Mouse (Mus musculus): ENCODE measurements around the gene Dhx40. TPM values are rescaled to one million over a fixed set of nuclear protein-coding genes. Genes with fewer than 3 reads are reported as not detected.

Gene Dhx40
- 28.6 and 28.9 TPM in 2 replicates for total RNA-seq (2014; rRNA removed)
- polyA plus RNA-seq (2012; rRNA removed) = 3.4 and 3.5 TPM in 2 replicates

DNA sequence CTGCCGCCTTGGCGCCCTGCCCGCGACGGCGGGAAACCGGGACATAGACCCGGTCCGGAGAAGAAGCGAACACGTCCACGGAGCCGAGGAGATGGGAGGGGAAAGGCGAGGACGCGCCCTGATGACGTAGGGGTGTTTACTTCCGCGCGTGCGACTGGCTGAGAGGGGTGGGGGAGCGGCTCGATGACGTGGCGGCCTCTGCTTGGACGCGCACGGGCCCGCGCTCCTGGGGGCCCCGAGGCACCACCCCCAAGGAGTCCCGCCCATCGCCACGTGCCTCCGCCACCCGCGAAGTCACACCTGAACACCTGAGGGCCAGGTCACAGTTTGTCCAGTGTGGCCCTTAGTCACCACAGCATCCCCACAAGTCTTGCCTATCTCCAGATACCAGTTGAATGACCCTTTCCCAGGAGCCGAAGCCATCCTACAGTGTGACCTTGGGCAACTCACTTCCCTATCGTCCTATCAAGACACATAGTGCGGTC, at the start of gene Dhx40:
Gene Dhx40, minus strand, starts transcription at position 242 of the 485 bp plus-strand sequence.
- whole genome bisulfite sequencing = 4% methylated on average over 40 of the region's 40 CpGs
- DNase-seq (ENCODE audit: extremely low read depth, low read depth, low spot score) = peak; percentile 77
- peaks cover 13% of the 10 kb centered on the region for H3K36me3 ChIP-seq (ENCODE audit: control insufficient read depth, insufficient read depth, low read length)
- H3K27ac ChIP-seq (replicated peaks; ENCODE audit: insufficient read depth, low read depth, low read length) = peak within 1 kb of the TSS; percentile 74
- H3K27me3 ChIP-seq (ENCODE audit: control insufficient read depth, insufficient read depth, low read length) = no peaks in the 10 kb centered on the region
- TF ChIP-seq CTCF (IDR thresholded peaks at IDR 0.05; ENCODE audit: low read depth, low read length) (no peak), POLR2A (IDR thresholded peaks at IDR 0.05; ENCODE audit: extremely low read depth, insufficient read depth, low read length) (peak; percentile 51; the same call in 1 of the 2 replicates)
- H3K79me2 ChIP-seq (ENCODE audit: control insufficient read depth, insufficient read depth, low read length) = no peaks in the 10 kb centered on the region
- H3K4me3 ChIP-seq (ENCODE audit: insufficient read depth, low read depth, low read length) = peak within 1 kb of the TSS; percentile 88
- H3K9ac ChIP-seq (ENCODE audit: low read depth, low read length) = peak within 1 kb of the TSS; percentile 83
- H3K4me1 ChIP-seq (ENCODE audit: control insufficient read depth, insufficient read depth, low read length) = peaks cover 2% of the 10 kb centered on the region; the same call in 1 of the 2 replicates

DNA sequence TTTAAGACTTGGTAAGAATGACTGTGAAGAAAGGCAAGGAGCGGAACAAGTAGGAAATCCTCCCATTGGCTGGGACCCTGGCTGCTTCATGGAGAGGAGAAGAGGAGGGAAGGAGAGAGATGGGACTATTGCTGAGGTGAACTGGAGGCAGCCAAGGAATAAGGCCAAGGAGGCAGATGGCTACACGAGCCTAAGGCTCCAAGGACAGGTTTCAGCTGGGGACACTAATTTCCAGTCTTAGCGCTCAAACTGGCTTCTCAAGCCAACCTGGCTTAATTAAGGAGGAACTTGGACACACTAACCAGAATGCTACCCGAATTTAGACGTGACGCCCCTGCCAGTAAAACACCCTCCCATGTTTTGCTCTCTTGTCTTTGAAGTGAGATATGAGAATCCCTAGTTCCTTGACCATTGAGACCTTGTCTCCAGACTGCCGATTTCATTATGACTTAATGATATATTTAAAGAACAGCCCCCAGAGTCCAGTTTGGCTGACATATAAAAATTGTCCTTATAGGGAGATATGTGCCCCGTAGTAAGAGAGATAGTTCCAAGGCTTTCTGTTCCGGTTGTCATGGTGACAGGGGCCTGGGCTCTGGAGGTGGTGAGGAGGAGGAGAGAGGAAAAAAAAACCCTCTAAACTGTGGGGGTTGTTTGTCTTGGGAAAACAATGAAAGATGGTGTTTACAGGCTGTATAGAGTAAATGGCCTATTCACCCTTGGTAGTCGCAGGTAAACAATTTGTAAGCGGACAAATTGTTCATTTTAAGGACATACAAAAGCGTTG, 48.3 kb upstream of the Dhx40 start:
- no peak for DNase-seq (ENCODE audit: extremely low read depth, low read depth, low spot score)
- no peak overlapping the region for H3K27ac ChIP-seq (replicated peaks; ENCODE audit: insufficient read depth, low read depth, low read length)
- peaks cover 4% of the 10 kb centered on the region; the same call in 1 of the 2 replicates for H3K4me1 ChIP-seq (ENCODE audit: control insufficient read depth, insufficient read depth, low read length)
- H3K79me2 ChIP-seq (ENCODE audit: control insufficient read depth, insufficient read depth, low read length) = no peaks in the 10 kb centered on the region
- no peak overlapping the region for H3K9ac ChIP-seq (ENCODE audit: low read depth, low read length)
- no peak overlapping the region for H3K4me3 ChIP-seq (ENCODE audit: insufficient read depth, low read depth, low read length)
- no peaks in the 10 kb centered on the region for H3K36me3 ChIP-seq (ENCODE audit: control insufficient read depth, insufficient read depth, low read length)
- no peaks in the 10 kb centered on the region for H3K27me3 ChIP-seq (ENCODE audit: control insufficient read depth, insufficient read depth, low read length)
- no peak for TF ChIP-seq POLR2A (IDR thresholded peaks at IDR 0.05; ENCODE audit: extremely low read depth, insufficient read depth, low read length)
- TF ChIP-seq CTCF (IDR thresholded peaks at IDR 0.05; ENCODE audit: low read depth, low read length) = no peak
- WGBS = 92% methylated on average over 12 of the region's 12 CpGs

DNA sequence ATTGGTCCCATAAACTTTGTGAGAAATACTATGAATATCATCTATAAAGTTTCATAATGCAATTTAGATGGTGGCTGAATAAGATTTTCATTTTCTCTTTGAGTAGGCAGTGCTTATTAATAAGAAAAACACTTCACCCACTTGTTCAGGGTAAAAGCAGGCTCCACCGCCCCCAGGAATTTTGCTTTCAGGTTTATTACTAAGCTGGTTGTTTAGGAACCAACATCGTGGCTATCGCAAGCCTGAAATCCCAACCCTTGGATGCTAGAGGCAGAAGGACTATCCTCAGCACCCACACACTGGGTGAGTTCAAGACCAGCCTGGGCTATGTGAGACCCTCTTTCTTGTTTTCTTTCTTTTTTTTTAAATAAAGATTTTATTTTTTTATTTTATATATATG, 45.5 kb upstream of the Dhx40 start:
- WGBS = 37% methylated on average over 3 of the region's 3 CpGs
- TF ChIP-seq POLR2A (IDR thresholded peaks at IDR 0.05; ENCODE audit: extremely low read depth, insufficient read depth, low read length) (no peak), CTCF (IDR thresholded peaks at IDR 0.05; ENCODE audit: low read depth, low read length) (no peak)
- Histone ChIP-seq H3K4me3 (ENCODE audit: insufficient read depth, low read depth, low read length) (no peak overlapping the region), H3K36me3 (ENCODE audit: control insufficient read depth, insufficient read depth, low read length) (no peaks in the 10 kb centered on the region), H3K9ac (ENCODE audit: low read depth, low read length) (no peak overlapping the region), H3K27me3 (ENCODE audit: control insufficient read depth, insufficient read depth, low read length) (no peaks in the 10 kb centered on the region), H3K4me1 (ENCODE audit: control insufficient read depth, insufficient read depth, low read length) (no peaks in the 10 kb centered on the region), H3K27ac (replicated peaks; ENCODE audit: insufficient read depth, low read depth, low read length) (no peak overlapping the region), H3K79me2 (ENCODE audit: control insufficient read depth, insufficient read depth, low read length) (no peaks in the 10 kb centered on the region)
- no peak for DNase-seq (ENCODE audit: extremely low read depth, low read depth, low spot score)

DNA sequence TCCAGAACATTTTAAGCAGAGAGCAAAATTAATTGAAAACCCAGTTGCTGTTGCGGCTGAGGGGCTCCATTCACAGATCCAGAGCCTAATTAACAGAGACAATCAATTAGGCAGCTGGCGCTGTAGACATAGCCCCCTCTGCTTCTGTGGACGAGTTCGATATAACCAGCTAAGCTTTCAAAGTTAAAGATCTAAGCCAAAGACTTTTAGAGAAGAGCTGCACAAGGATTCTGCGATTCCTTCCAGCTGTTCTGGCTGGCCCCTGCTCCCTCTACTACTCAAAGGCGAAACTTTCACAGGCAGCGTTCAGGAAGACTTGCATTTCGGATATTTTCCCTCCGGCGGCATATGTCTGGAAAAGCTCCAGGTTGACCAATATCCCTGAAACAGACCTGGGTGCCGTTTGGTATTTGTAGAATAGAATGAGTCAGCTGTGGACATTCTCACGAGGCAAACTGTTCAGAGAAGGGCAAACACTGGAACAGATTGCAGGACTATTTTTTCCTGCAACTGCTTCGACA, 45.0 kb upstream of the Dhx40 start:
- no peak overlapping the region for H3K4me3 ChIP-seq (ENCODE audit: insufficient read depth, low read depth, low read length)
- WGBS = 24% methylated on average over 13 of the region's 13 CpGs
- H3K27me3 ChIP-seq (ENCODE audit: control insufficient read depth, insufficient read depth, low read length) = no peaks in the 10 kb centered on the region
- TF ChIP-seq POLR2A (IDR thresholded peaks at IDR 0.05; ENCODE audit: extremely low read depth, insufficient read depth, low read length) = no peak
- no peak for TF ChIP-seq CTCF (IDR thresholded peaks at IDR 0.05; ENCODE audit: low read depth, low read length)
- no peaks in the 10 kb centered on the region for H3K79me2 ChIP-seq (ENCODE audit: control insufficient read depth, insufficient read depth, low read length)
- no peaks in the 10 kb centered on the region for H3K36me3 ChIP-seq (ENCODE audit: control insufficient read depth, insufficient read depth, low read length)
- no peaks in the 10 kb centered on the region for H3K4me1 ChIP-seq (ENCODE audit: control insufficient read depth, insufficient read depth, low read length)
- peak overlapping the region; percentile 2; the same call in 1 of the 2 replicates for H3K9ac ChIP-seq (ENCODE audit: low read depth, low read length)
- H3K27ac ChIP-seq (replicated peaks; ENCODE audit: insufficient read depth, low read depth, low read length) = no peak overlapping the region
- DNase-seq (ENCODE audit: extremely low read depth, low read depth, low spot score) = peak; percentile 33

DNA sequence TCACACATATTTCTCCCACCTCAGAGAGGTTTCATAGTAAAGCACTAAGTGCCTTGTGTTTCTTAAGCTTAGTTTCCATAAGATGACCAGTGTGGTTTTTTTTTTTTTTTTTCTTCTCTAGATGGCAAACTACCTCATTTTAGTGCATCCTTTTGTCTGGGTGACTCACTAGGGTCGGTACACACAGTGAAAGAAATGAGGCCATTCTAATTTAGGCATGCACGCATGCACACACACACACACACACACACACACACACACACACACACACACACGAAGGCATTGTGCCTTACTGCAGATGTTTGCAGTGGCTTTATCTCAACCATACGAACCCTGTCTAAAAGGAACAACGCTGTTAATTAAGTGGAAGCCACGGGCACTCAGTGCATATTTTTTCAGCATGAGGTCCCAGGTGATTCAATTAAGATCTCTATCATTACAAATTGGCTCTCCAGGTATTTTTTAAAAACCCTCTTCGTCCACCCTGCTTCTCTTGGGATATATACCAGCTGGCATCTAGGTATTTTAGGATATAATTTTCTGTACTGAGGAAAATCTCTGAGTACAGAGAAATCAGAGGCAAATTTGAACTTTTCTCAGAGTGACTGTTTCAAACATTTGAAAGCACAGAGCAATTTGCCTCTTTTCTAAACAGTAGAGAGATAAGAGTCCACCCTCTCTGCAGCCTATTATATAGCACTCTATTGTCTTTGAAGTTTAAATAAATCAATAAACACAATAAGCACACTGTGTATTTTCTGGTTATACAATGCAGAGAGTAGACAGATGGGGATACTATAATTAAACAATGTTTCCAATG, 44.4 kb upstream of the Dhx40 start:
- H3K9ac ChIP-seq (ENCODE audit: low read depth, low read length) = no peak overlapping the region
- no peak overlapping the region for H3K4me3 ChIP-seq (ENCODE audit: insufficient read depth, low read depth, low read length)
- H3K79me2 ChIP-seq (ENCODE audit: control insufficient read depth, insufficient read depth, low read length) = no peaks in the 10 kb centered on the region
- TF ChIP-seq POLR2A (IDR thresholded peaks at IDR 0.05; ENCODE audit: extremely low read depth, insufficient read depth, low read length) (no peak), CTCF (IDR thresholded peaks at IDR 0.05; ENCODE audit: low read depth, low read length) (no peak)
- DNase-seq (ENCODE audit: extremely low read depth, low read depth, low spot score) = no peak
- WGBS = 63% methylated on average over 7 of the region's 7 CpGs
- H3K27ac ChIP-seq (replicated peaks; ENCODE audit: insufficient read depth, low read depth, low read length) = no peak overlapping the region
- no peaks in the 10 kb centered on the region for H3K27me3 ChIP-seq (ENCODE audit: control insufficient read depth, insufficient read depth, low read length)
- no peaks in the 10 kb centered on the region for H3K4me1 ChIP-seq (ENCODE audit: control insufficient read depth, insufficient read depth, low read length)
- no peaks in the 10 kb centered on the region for H3K36me3 ChIP-seq (ENCODE audit: control insufficient read depth, insufficient read depth, low read length)
